Mouse (Mus musculus) limb, embryonic 11.5 days (tissue): ENCODE results near the gene Kap. TPM values are rescaled to one million over a fixed set of nuclear protein-coding genes. Genes with fewer than 3 reads are reported as not detected.

ENCODE experiments used
- ATAC-seq: fragments of 200-750 bp; cut with Nextera tagmentation; 2 replicates; pipeline ENCODE4 v1.8.0; 2017; ENCODE audit warnings: low read depth; ENCODE audit not compliant: insufficient number of reproducible peaks, low FRiP score, low TSS enrichment
- DNase-seq: peaks from one replicate; pipeline ENCODE4 v3.0.0-alpha.2; 2015; ENCODE audit warnings: low spot score
- H3K27ac ChIP-seq: fragments of 300-500 bp; sonication (generic); replicated peaks from 2 replicates; pipeline ENCODE4 v1.5.1; 2014; ENCODE audit warnings: low read depth, mild to moderate bottlenecking, low read length
- H3K27me3 ChIP-seq: fragments of 300-500 bp; sonication (generic); 2 replicates; pipeline ENCODE4 v1.6.1; 2014; ENCODE audit warnings: mild to moderate bottlenecking, low read length, mixed read lengths; ENCODE audit not compliant: control insufficient read depth, insufficient read depth
- H3K36me3 ChIP-seq: fragments of 300-500 bp; sonication (generic); 2 replicates; pipeline ENCODE4 v1.6.1; 2014; ENCODE audit warnings: mild to moderate bottlenecking, low read length, moderate library complexity, mixed read lengths; ENCODE audit not compliant: control insufficient read depth, insufficient read depth
- H3K4me1 ChIP-seq: fragments of 300-500 bp; sonication (generic); 2 replicates; pipeline ENCODE4 v1.6.1; 2014; ENCODE audit warnings: low read length, mixed read lengths; ENCODE audit not compliant: control insufficient read depth, insufficient read depth
- H3K4me2 ChIP-seq: fragments of 300-500 bp; sonication (generic); 2 replicates; pipeline ENCODE4 v1.6.1; 2014; ENCODE audit warnings: low read depth, mild to moderate bottlenecking, moderate library complexity; ENCODE audit not compliant: severe bottlenecking
- H3K4me3 ChIP-seq: fragments of 300-500 bp; sonication (generic); 2 replicates; pipeline ENCODE4 v1.5.1; 2014; ENCODE audit warnings: low read depth, low read length
- H3K9ac ChIP-seq: fragments of 300-500 bp; sonication (generic); 2 replicates; pipeline ENCODE4 v1.6.1; 2014; ENCODE audit warnings: mild to moderate bottlenecking, low read length
- H3K9me3 ChIP-seq: fragments of 300-500 bp; sonication (generic); 2 replicates; pipeline ENCODE4 v1.6.1; 2016; ENCODE audit warnings: low read length; ENCODE audit not compliant: control insufficient read depth
- WGBS: fragments of 180-500 bp; shearing (Covaris S2); extraction: QIAGEN DNeasy Blood & Tissue Kit; methylation state at CpG from one replicate; pipeline ENCODE4 v1.1.7; 2014; 5-methylcytosine and 5-hydroxymethylcytosine counted together
- polyA plus RNA-seq: library from polyadenylated mRNA; unstranded; fragments of >200 nt; fragmentation: Nextera tagmentation; extraction: Ambion mirVana; gene quantifications from 2 replicates; pipeline ENCODE4 v1.2.1, GENCODE M21; 2014

Gene Kap
- polyA plus RNA-seq, result not detected in 2 replicates

DNA sequence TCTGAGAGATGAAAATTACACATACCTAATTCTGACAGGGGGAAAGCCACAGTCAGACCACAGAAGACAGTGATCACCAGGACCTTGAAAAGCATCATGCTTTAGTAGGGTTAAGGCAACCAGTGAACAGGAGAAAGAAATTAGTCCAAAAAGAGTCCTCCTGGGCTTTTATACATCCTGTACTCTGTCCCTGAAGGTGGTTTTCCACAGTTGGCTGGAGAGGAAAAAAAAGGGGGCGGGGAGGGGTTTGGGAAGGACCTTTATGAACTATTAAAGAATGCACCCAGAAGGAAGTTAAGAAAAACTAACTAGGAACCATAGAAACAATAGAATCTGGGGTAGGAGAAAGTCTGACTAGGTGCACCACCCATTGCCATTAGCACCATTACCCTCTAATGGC lies at the start of gene Kap:
Kap (minus strand) TSS at position 237 of the 400 bp plus-strand sequence.
- ATAC-seq, result no peak
- no peaks in the 10 kb centered on the region for H3K4me1 ChIP-seq

DNA sequence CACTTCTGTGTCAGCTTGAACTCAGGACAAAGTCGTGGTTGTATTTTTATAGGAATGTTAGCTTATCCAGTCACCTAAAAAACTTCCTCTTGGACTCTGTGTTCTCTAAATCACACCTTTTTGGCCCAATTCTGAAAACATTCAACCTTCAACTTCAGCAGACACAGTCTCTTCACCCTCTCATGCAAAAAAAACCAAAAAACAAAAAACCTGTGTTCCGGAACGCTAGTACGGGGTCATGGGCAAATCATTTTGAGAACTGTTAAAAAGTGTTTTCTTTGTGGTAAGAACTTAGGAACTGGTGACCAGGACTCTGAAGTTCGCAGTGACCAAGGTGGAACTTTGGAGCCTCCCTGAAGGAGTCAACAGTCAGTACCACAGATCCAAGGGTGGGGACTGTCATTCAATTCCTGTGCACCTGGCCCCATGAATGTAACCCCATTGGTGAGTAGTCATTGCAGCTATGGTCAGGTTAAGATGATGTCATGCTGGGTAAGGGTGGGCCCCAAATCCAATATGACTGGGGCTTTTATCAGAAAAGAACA lies 32.4 kb upstream of the Kap start:
- ATAC-seq (no peak), DNase-seq (no peak)
- Histone ChIP-seq H3K9ac (no peak overlapping the region), H3K4me3 (no peak overlapping the region), H3K36me3 (no peaks in the 10 kb centered on the region), H3K4me1 (no peaks in the 10 kb centered on the region), H3K4me2 (no peak overlapping the region), H3K9me3 (no peaks in the 10 kb centered on the region), H3K27me3 (no peaks in the 10 kb centered on the region), H3K27ac (no peak overlapping the region)
- WGBS, result 93% methylated on average over 5 of the region's 5 CpGs

More for the DNA sequence above, at the start of gene Kap:
- Histone ChIP-seq H3K9me3 (no peaks in the 10 kb centered on the region), H3K4me2 (no peak within 1 kb of the TSS), H3K27ac (no peak within 1 kb of the TSS), H3K27me3 (no peaks in the 10 kb centered on the region), H3K36me3 (no peaks in the 10 kb centered on the region), H3K4me3 (no peak within 1 kb of the TSS), H3K9ac (no peak within 1 kb of the TSS)
- DNase-seq, result no peak
- WGBS, result 77% methylated on average over 1 of the region's 1 CpGs

- ATAC-seq (no peak), DNase-seq (no peak)
- 78% methylated on average over 5 of the region's 5 CpGs for WGBS
- Histone ChIP-seq H3K9me3 (no peaks in the 10 kb centered on the region), H3K4me3 (no peak overlapping the region), H3K4me2 (no peak overlapping the region), H3K9ac (no peak overlapping the region), H3K27me3 (no peaks in the 10 kb centered on the region), H3K36me3 (no peaks in the 10 kb centered on the region), H3K4me1 (no peaks in the 10 kb centered on the region), H3K27ac (no peak overlapping the region)
These were observed 30.0 kb upstream of the Kap start for GRCm38 (mm10) chr6:133883446-133883985.

DNA sequence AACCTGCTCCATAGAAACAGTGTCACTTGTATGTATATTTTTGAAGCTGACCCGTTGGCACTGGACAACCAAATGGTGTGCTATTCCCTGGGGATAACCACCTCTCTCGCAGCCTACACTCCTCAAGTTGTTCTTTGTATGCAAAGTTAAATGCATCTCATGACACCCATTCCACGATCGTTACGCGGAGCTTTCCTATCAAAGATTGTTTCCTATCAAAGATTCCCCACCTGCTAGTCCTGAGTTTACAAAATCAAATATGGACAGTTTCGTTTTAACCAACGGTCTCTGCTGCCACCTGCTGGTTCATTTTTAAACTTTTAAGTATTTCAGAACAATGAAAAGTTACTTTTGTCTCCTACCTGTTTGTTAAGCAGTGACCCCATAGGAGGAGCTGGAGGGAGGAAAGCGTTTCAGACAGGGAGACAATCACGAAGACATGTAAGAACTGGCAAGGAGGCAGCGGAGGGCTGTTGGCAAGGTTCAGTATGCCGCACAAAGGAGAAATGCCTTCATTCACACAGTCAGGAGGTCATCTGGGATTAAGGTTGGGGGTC lies 22.4 kb upstream of the Kap start:
- DNase-seq (peak; percentile 63), ATAC-seq (0 out of 2 replicates have a peak, but pooled peaks have one; percentile 16)
- Histone ChIP-seq H3K36me3 (no peaks in the 10 kb centered on the region), H3K27ac (no peak overlapping the region), H3K4me1 (no peaks in the 10 kb centered on the region), H3K4me2 (no peak overlapping the region), H3K9me3 (no peaks in the 10 kb centered on the region), H3K4me3 (no peak overlapping the region), H3K9ac (no peak overlapping the region), H3K27me3 (no peaks in the 10 kb centered on the region)
- WGBS, result 31% methylated on average over 12 of the region's 12 CpGs

GRCm38 (mm10) chr6:133872667-133873066 lies 19.1 kb upstream of the Kap start:
- no peak for ATAC-seq
- Histone ChIP-seq H3K9me3 (no peaks in the 10 kb centered on the region), H3K27me3 (no peaks in the 10 kb centered on the region), H3K4me1 (no peaks in the 10 kb centered on the region), H3K36me3 (no peaks in the 10 kb centered on the region), H3K4me2 (no peak overlapping the region), H3K9ac (no peak overlapping the region), H3K4me3 (no peak overlapping the region), H3K27ac (no peak overlapping the region)
- WGBS, result 72% methylated on average over 2 of the region's 2 CpGs
- no peak for DNase-seq

- WGBS, result 82% methylated on average over 1 of the region's 1 CpGs
- Histone ChIP-seq H3K9ac (no peak overlapping the region), H3K4me2 (no peak overlapping the region), H3K4me1 (no peaks in the 10 kb centered on the region), H3K27ac (no peak overlapping the region), H3K27me3 (no peaks in the 10 kb centered on the region), H3K36me3 (no peaks in the 10 kb centered on the region), H3K4me3 (no peak overlapping the region), H3K9me3 (no peaks in the 10 kb centered on the region)
- DNase-seq, result no peak
- ATAC-seq, result no peak
These were observed 17.6 kb upstream of the Kap start for GRCm38 (mm10) chr6:133871131-133871530.

DNA sequence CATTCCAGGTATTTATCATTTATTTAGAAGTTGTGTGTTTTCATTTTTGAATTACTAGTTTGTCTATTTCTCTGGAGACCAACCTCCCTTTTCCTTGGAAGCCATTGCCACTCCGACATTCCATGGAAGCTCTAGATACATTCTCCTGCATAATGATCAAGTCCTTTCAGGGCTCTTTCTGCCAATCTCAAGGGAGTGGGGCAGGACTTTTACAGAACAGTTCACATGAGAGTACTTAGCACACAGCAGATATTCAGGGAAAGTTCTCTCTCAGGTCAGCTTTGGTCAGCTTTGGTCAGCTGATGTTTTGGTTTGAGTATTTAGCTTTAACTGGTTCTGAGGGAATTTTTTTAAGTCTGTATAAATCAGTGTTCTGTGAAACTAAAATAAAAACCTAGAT lies 14.8 kb upstream of the Kap start:
- DNase-seq (no peak), ATAC-seq (no peak)
- no peaks in the 10 kb centered on the region for H3K4me1 ChIP-seq
- no peak overlapping the region for H3K4me2 ChIP-seq
- no peak overlapping the region for H3K27ac ChIP-seq
- no peaks in the 10 kb centered on the region for H3K36me3 ChIP-seq
- 82% methylated on average over 1 of the region's 1 CpGs for WGBS
- no peak overlapping the region for H3K4me3 ChIP-seq
- no peaks in the 10 kb centered on the region for H3K27me3 ChIP-seq
- no peaks in the 10 kb centered on the region for H3K9me3 ChIP-seq
- H3K9ac ChIP-seq, result no peak overlapping the region

GRCm38 (mm10) chr6:133855871-133856270 lies 2.3 kb upstream of the Kap start:
- H3K4me1 ChIP-seq, result no peaks in the 10 kb centered on the region
- no peak for DNase-seq
- H3K4me2 ChIP-seq, result no peak overlapping the region
- H3K36me3 ChIP-seq, result no peaks in the 10 kb centered on the region
- ATAC-seq, result no peak
- 78% methylated on average over 2 of the region's 2 CpGs for WGBS
- H3K27me3 ChIP-seq, result no peaks in the 10 kb centered on the region
- H3K4me3 ChIP-seq, result no peak overlapping the region
- H3K9me3 ChIP-seq, result no peaks in the 10 kb centered on the region
- no peak overlapping the region for H3K27ac ChIP-seq
- H3K9ac ChIP-seq, result no peak overlapping the region
